Mouse (Mus musculus): ENCODE measurements around the gene Mllt11. TPM values are rescaled to one million over a fixed set of nuclear protein-coding genes. Genes with fewer than 3 reads are reported as not detected.

The Mllt11 gene
- polyA plus RNA-seq, 1 experiment from 2014 or later, result 18.8 TPM

- 33% methylated on average over 17 of the region's 17 CpGs for WGBS
- H3K4me1 ChIP-seq, result 0 out of 2 replicates have a peak, but pooled peaks cover 3% of the 10 kb centered on the region
- no peak for ATAC-seq (ENCODE audit: insufficient number of reproducible peaks, insufficient read depth, low FRiP score, low TSS enrichment, low read depth)
- H3K4me3 ChIP-seq, result no peak overlapping the region
- H3K36me3 ChIP-seq, result peaks cover 37% of the 10 kb centered on the region
- H3K27me3 ChIP-seq, result no peaks in the 10 kb centered on the region
- no peak overlapping the region for H3K27ac ChIP-seq
- peak overlapping the region; percentile 12; the same call in 1 of the 2 replicates for H3K4me2 ChIP-seq
- peak overlapping the region; percentile 32; the same call in 1 of the 2 replicates for H3K9ac ChIP-seq
- H3K9me3 ChIP-seq, result no peaks in the 10 kb centered on the region
Measured at GRCm38 (mm10) chr3:95240900-95241299, 8.9 kb upstream of the Mllt11 start.

- 92% methylated on average over 12 of the region's 12 CpGs for WGBS
- H3K36me3 ChIP-seq, result peaks cover 41% of the 10 kb centered on the region
- H3K9me3 ChIP-seq, result no peaks in the 10 kb centered on the region
- H3K9ac ChIP-seq, result no peak overlapping the region
- H3K4me3 ChIP-seq, result no peak overlapping the region
- 0 out of 2 replicates have a peak, but pooled peaks cover 3% of the 10 kb centered on the region for H3K4me1 ChIP-seq
- no peak for ATAC-seq (ENCODE audit: insufficient number of reproducible peaks, insufficient read depth, low FRiP score, low TSS enrichment, low read depth)
- H3K27me3 ChIP-seq, result no peaks in the 10 kb centered on the region
- no peak overlapping the region for H3K4me2 ChIP-seq
- H3K27ac ChIP-seq, result no peak overlapping the region
Measured at GRCm38 (mm10) chr3:95239971-95240370, 8.0 kb upstream of the Mllt11 start.

GRCm38 (mm10) chr3:95239022-95239421 is 7.1 kb upstream of the Mllt11 start:
- ATAC-seq (ENCODE audit: insufficient number of reproducible peaks, insufficient read depth, low FRiP score, low TSS enrichment, low read depth), result no peak
- Histone ChIP-seq H3K9ac (no peak overlapping the region), H3K36me3 (peaks cover 45% of the 10 kb centered on the region), H3K9me3 (no peaks in the 10 kb centered on the region), H3K4me1 (0 out of 2 replicates have a peak, but pooled peaks cover 3% of the 10 kb centered on the region), H3K27ac (no peak overlapping the region), H3K4me3 (no peak overlapping the region), H3K4me2 (no peak overlapping the region), H3K27me3 (no peaks in the 10 kb centered on the region)
- 86% methylated on average over 6 of the region's 6 CpGs for WGBS

GRCm38 (mm10) chr3:95237541-95238099 is 5.6 kb upstream of the Mllt11 start:
- Histone ChIP-seq H3K36me3 (peaks cover 57% of the 10 kb centered on the region), H3K4me2 (no peak overlapping the region), H3K4me1 (0 out of 2 replicates have a peak, but pooled peaks cover 3% of the 10 kb centered on the region), H3K4me3 (no peak overlapping the region), H3K9me3 (no peaks in the 10 kb centered on the region), H3K27me3 (no peaks in the 10 kb centered on the region), H3K9ac (no peak overlapping the region), H3K27ac (no peak overlapping the region)
- no peak for ATAC-seq (ENCODE audit: insufficient number of reproducible peaks, insufficient read depth, low FRiP score, low TSS enrichment, low read depth)
- WGBS, result 86% methylated on average over 8 of the region's 8 CpGs

GRCm38 (mm10) chr3:95235386-95236301 is 3.7 kb upstream of the Mllt11 start:
- no peaks in the 10 kb centered on the region for H3K9me3 ChIP-seq
- H3K4me3 ChIP-seq, result no peak overlapping the region
- no peak for ATAC-seq (ENCODE audit: insufficient number of reproducible peaks, insufficient read depth, low FRiP score, low TSS enrichment, low read depth)
- peaks cover 19% of the 10 kb centered on the region for H3K4me1 ChIP-seq
- H3K27me3 ChIP-seq, result no peaks in the 10 kb centered on the region
- 55% methylated on average over 23 of the region's 23 CpGs for WGBS
- no peak overlapping the region for H3K4me2 ChIP-seq
- H3K9ac ChIP-seq, result 0 out of 2 replicates have a peak overlapping the region, but pooled peaks have one; percentile 36
- peaks cover 71% of the 10 kb centered on the region for H3K36me3 ChIP-seq
- H3K27ac ChIP-seq, result no peak overlapping the region

- Histone ChIP-seq H3K4me2 (no peak overlapping the region), H3K36me3 (peaks cover 70% of the 10 kb centered on the region), H3K27ac (no peak overlapping the region), H3K4me1 (peaks cover 31% of the 10 kb centered on the region), H3K9me3 (no peaks in the 10 kb centered on the region), H3K4me3 (no peak overlapping the region), H3K9ac (no peak overlapping the region), H3K27me3 (no peaks in the 10 kb centered on the region)
- WGBS, result 86% methylated on average over 16 of the region's 16 CpGs
- no peak for ATAC-seq (ENCODE audit: insufficient number of reproducible peaks, insufficient read depth, low FRiP score, low TSS enrichment, low read depth)
Measured at GRCm38 (mm10) chr3:95233303-95233980, 1.5 kb upstream of the Mllt11 start.

- peaks cover 31% of the 10 kb centered on the region for H3K4me1 ChIP-seq
- no peak overlapping the region for H3K27ac ChIP-seq
- H3K36me3 ChIP-seq, result peaks cover 64% of the 10 kb centered on the region
- no peaks in the 10 kb centered on the region for H3K27me3 ChIP-seq
- no peak overlapping the region for H3K4me3 ChIP-seq
- H3K9me3 ChIP-seq, result no peaks in the 10 kb centered on the region
- H3K9ac ChIP-seq, result no peak overlapping the region
- ATAC-seq (ENCODE audit: insufficient number of reproducible peaks, insufficient read depth, low FRiP score, low TSS enrichment, low read depth), result no peak
- H3K4me2 ChIP-seq, result no peak overlapping the region
- WGBS, result 89% methylated on average over 7 of the region's 7 CpGs
Measured at GRCm38 (mm10) chr3:95232771-95233170, 800 bp upstream of the Mllt11 start.

- ATAC-seq (ENCODE audit: insufficient number of reproducible peaks, insufficient read depth, low FRiP score, low TSS enrichment, low read depth), result no peak
- H3K27ac ChIP-seq, result peak overlapping the region; percentile 97
- H3K9me3 ChIP-seq, result no peaks in the 10 kb centered on the region
- peak overlapping the region; percentile 88 for H3K4me2 ChIP-seq
- H3K27me3 ChIP-seq, result no peaks in the 10 kb centered on the region
- peak overlapping the region; percentile 95 for H3K9ac ChIP-seq
- peaks cover 47% of the 10 kb centered on the region for H3K36me3 ChIP-seq
- 41% methylated on average over 8 of the region's 8 CpGs for WGBS
- peaks cover 37% of the 10 kb centered on the region for H3K4me1 ChIP-seq
- peak overlapping the region; percentile 82 for H3K4me3 ChIP-seq
Measured at GRCm38 (mm10) chr3:95230495-95231297, 1.3 kb downstream of the Mllt11 start.

- H3K27me3 ChIP-seq, result no peaks in the 10 kb centered on the region
- peak; percentile 29 for ATAC-seq (ENCODE audit: insufficient number of reproducible peaks, insufficient read depth, low FRiP score, low TSS enrichment, low read depth)
- peaks cover 47% of the 10 kb centered on the region for H3K36me3 ChIP-seq
- H3K4me3 ChIP-seq, result peak overlapping the region; percentile 82
- no peaks in the 10 kb centered on the region for H3K9me3 ChIP-seq
- peak overlapping the region; percentile 95 for H3K9ac ChIP-seq
- H3K4me1 ChIP-seq, result peaks cover 37% of the 10 kb centered on the region
- peak overlapping the region; percentile 97 for H3K27ac ChIP-seq
- 3% methylated on average over 13 of the region's 13 CpGs for WGBS
- peak overlapping the region; percentile 88 for H3K4me2 ChIP-seq
Measured at GRCm38 (mm10) chr3:95229781-95230494, 2.0 kb downstream of the Mllt11 start.

- Histone ChIP-seq H3K9ac (peak overlapping the region; percentile 95), H3K36me3 (peaks cover 40% of the 10 kb centered on the region), H3K27me3 (no peaks in the 10 kb centered on the region), H3K4me1 (peaks cover 40% of the 10 kb centered on the region), H3K4me2 (peak overlapping the region; percentile 88), H3K27ac (peak overlapping the region; percentile 97), H3K9me3 (no peaks in the 10 kb centered on the region), H3K4me3 (peak overlapping the region; percentile 82)
- WGBS, result under 1% methylated on average over 43 of the region's 43 CpGs
- peak; percentile 63 for ATAC-seq (ENCODE audit: insufficient number of reproducible peaks, insufficient read depth, low FRiP score, low TSS enrichment, low read depth)
Measured at GRCm38 (mm10) chr3:95228894-95229780, 2.8 kb downstream of the Mllt11 start.
